Mouse (Mus musculus) C2C12 (cell line): Measurements from ENCODE around the gene Mzt1. TPM values are rescaled to one million over a fixed set of nuclear protein-coding genes. Genes with fewer than 3 reads are reported as not detected.
A peak's percentile ranks its signal among the peaks of the same experiment; 100 is the strongest.
"Not testable (repeated sequence)": the region's sequence is repeated elsewhere in the genome, so short reads cannot be mapped to it uniquely, and the experiment has no call there.

ENCODE experiments used
- H3K27me3 ChIP-seq: one replicate; pipeline ENCODE4 v1.6.1; 2011; ENCODE audit not compliant: control insufficient read depth, insufficient read depth, insufficient read length
- H3K36me3 ChIP-seq: one replicate; pipeline ENCODE4 v1.6.1; 2011; ENCODE audit not compliant: control insufficient read depth, insufficient read depth
- H3K4me3 ChIP-seq: one replicate; pipeline ENCODE4 v1.5.1; 2011; ENCODE audit warnings: mild to moderate bottlenecking, control low read depth; ENCODE audit not compliant: poor library complexity, insufficient read depth, severe bottlenecking
- H3K79me2 ChIP-seq: one replicate; pipeline ENCODE4 v1.6.1; 2011; ENCODE audit not compliant: control insufficient read depth, insufficient read depth
- H3K79me3 ChIP-seq: one replicate; pipeline ENCODE4 v1.6.1; 2011; ENCODE audit warnings: low read depth, control low read depth
- H3ac ChIP-seq: one replicate; pipeline ENCODE3; 2011; ENCODE audit warnings: low read depth; ENCODE audit not compliant: control insufficient read depth, insufficient read length
- CEBPB ChIP-seq: IDR thresholded peaks from one replicate; pipeline ENCODE4 v1.6.1; 2011; ENCODE audit warnings: low read depth, mild to moderate bottlenecking, control low read depth, moderate library complexity
- CTCF ChIP-seq: IDR thresholded peaks from one replicate; pipeline ENCODE4 v1.5.1; 2011; ENCODE audit not compliant: control insufficient read depth, insufficient read depth, insufficient read length
- FOSL1 ChIP-seq: IDR thresholded peaks from one replicate; pipeline ENCODE4 v1.8.0; 2011; ENCODE audit warnings: mild to moderate bottlenecking, low read length; ENCODE audit not compliant: poor library complexity, insufficient read depth, severe bottlenecking
- MAX ChIP-seq: IDR thresholded peaks from one replicate; pipeline ENCODE4 v1.6.1; 2011; ENCODE audit warnings: mild to moderate bottlenecking, control low read depth
- MYOD1 ChIP-seq: IDR thresholded peaks from one replicate; pipeline ENCODE4 v1.6.1; 2011; ENCODE audit warnings: low read depth; ENCODE audit not compliant: control insufficient read depth, insufficient read length
- MYOG ChIP-seq: IDR thresholded peaks from one replicate; pipeline ENCODE4 v1.6.1; 2011; ENCODE audit not compliant: control insufficient read depth, insufficient read length; ENCODE audit errors: extremely low read depth
- USF1 ChIP-seq: IDR thresholded peaks from one replicate; pipeline ENCODE4 v1.6.1; 2011; ENCODE audit warnings: low read depth, mild to moderate bottlenecking, control low read depth, moderate library complexity
- polyA plus RNA-seq: library from polyadenylated mRNA; unstranded; fragments of >200 nt; fragmentation: generic; extraction: Trizol; gene quantifications from one replicate; pipeline ENCODE4 v1.2.1, GENCODE M21; 2012; ENCODE audit warnings: missing spikeins

Mzt1 gene
- polyA plus RNA-seq, 1 experiment: 9.7 TPM

DNA sequence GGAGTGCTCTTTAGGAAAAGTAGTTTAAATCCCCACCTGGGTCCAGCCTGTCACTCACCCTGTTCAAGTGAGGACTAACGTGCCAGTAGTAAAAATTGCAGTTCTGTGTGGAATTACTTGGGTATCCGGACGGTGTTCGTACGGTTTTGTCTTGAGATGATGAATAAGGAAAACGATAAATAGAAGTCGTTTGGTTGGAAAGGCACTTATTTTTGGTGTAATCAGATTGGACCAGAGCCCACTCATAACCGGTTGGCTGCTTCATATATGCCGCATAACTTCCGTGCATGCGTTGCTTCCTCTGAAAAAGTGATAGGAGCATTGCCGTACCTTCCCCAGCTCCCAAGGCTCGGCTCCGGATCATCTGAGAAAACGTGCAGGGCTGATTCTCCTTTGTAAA lies 848 bp upstream of the Mzt1 start:
- H3ac ChIP-seq: peak overlapping the region; percentile 93
- H3K36me3 ChIP-seq: peaks cover 33% of the 10 kb centered on the region
- peaks cover 97% of the 10 kb centered on the region for H3K79me2 ChIP-seq
- TF ChIP-seq CTCF (no peak), MYOD1 (no peak)
- peaks cover 70% of the 10 kb centered on the region for H3K79me3 ChIP-seq
- H3K4me3 ChIP-seq: peak overlapping the region; percentile 67
- H3K27me3 ChIP-seq: no peaks in the 10 kb centered on the region

DNA sequence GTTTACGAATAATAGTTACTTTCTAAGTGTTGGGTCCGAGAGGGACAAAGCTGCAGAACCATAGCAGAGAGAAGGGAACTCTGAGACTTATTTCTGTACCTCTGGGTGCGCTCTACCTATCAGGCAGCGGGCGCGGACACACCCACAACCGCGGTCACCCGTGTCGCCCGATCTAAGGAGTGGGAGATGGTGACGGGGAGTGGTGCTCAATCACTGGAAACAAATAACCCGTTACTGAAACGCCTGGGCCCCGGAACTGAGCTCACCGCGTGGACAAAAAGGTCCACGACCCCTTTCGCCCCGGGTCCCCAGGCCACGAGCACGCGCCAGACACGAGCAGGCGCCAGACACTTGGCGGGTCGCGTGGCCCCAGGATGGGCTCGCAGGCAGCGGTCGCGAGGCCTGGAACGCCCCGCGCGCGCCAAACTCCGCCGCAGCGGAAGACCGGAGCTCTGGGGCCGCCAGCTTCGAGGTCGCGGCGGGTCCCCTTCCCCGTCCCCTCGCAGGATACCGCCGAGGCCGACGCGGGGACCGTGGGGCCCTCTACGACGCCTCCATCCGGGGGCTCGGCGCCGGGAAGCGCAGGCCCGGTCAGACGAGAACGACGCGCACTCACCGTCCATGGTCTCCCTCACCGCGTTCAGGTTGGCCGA lies 430 bp downstream of the Mzt1 start:
- TF ChIP-seq CTCF: no peak
- TF ChIP-seq USF1: no peak
- no peak for TF ChIP-seq CEBPB
- TF ChIP-seq MYOG: no peak
- no peak for TF ChIP-seq MAX
- no peak for TF ChIP-seq FOSL1
- no peak for TF ChIP-seq MYOD1
- Histone ChIP-seq H3K36me3 (peaks cover 24% of the 10 kb centered on the region), H3K4me3 (peak overlapping the region; percentile 85), H3K79me3 (peaks cover 81% of the 10 kb centered on the region), H3K27me3 (no peaks in the 10 kb centered on the region), H3K79me2 (peaks cover 97% of the 10 kb centered on the region), H3ac (peak overlapping the region; percentile 92)

DNA sequence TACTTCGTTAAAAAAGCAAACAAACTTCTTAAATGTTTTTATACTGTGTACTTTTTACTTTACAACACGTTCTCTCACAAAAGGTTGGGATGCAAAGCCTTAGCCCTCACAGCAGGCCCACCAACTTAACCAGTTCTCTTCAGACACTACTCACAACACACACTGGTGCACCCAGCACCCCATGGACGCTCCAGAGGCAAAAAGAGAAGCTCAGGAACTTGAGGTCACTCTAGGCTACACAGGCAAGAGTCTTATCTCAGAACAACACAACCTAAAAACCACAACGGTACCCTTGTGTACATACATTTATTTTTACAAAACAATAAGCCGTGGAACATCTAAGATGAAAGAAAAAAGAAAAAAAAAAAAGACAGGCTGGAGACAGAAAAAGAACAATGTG lies 1.2 kb downstream of the Mzt1 start:
- Histone ChIP-seq H3K4me3 (peak overlapping the region; percentile 85), H3K79me2 (peaks cover 97% of the 10 kb centered on the region), H3K27me3 (no peaks in the 10 kb centered on the region), H3K79me3 (peaks cover 83% of the 10 kb centered on the region), H3ac (peak overlapping the region; percentile 71), H3K36me3 (peaks cover 26% of the 10 kb centered on the region)
- TF ChIP-seq MAX (no peak), CEBPB (no peak), MYOD1 (no peak), USF1 (no peak), CTCF (no peak), MYOG (no peak), FOSL1 (no peak)

DNA sequence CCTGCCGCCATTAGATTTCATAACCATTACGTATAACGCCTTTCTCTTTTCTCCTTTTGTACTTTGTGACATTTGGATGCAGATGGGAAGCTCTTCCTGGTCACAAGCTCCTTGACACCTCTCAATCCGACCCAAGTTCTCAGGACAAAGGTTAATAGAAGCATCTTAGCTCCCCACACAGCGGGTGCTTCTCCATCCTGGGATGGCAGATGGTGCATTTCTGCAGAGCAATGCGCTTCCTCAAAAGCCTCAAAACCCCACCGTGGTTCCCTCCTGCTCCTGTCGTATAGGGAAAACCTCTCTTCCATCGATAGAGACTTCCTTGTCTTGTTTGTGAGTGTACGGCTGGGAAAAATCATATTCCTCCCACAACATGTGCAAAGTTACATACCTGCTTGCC lies 1.8 kb downstream of the Mzt1 start:
- Histone ChIP-seq H3K36me3 (peaks cover 26% of the 10 kb centered on the region), H3ac (no peak overlapping the region), H3K4me3 (no peak overlapping the region), H3K79me3 (peaks cover 84% of the 10 kb centered on the region), H3K27me3 (no peaks in the 10 kb centered on the region), H3K79me2 (peaks cover 97% of the 10 kb centered on the region)
- no peak for TF ChIP-seq MYOD1
- no peak for TF ChIP-seq FOSL1
- no peak for TF ChIP-seq CTCF
- TF ChIP-seq MYOG: no peak
- TF ChIP-seq CEBPB: no peak
- TF ChIP-seq MAX: no peak
- TF ChIP-seq USF1: no peak

DNA sequence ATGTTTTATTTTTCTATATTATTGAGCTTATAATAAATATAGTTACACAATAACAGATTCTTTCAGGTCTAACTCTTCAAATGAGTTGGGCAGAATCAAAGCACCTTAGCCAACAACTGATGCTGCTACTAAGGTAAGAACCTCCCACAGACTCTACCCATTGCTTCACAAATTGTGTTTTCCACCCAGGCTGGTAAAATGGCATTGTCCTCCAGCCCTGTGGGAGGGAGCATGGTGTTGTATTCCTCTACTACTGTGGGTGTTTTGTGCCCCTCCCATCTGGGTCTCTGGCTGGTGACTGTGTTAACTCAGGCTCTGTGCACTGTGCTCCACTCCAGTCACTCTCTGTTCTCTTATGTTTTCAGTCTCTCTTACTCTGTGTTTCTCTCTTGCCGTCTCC lies 2.4 kb downstream of the Mzt1 start:
- peaks cover 97% of the 10 kb centered on the region for H3K79me2 ChIP-seq
- no peak overlapping the region for H3K4me3 ChIP-seq
- peaks cover 86% of the 10 kb centered on the region for H3K79me3 ChIP-seq
- TF ChIP-seq USF1 (no peak), CEBPB (no peak), FOSL1 (no peak), MYOD1 (no peak), CTCF (no peak), MYOG (no peak)
- H3K27me3 ChIP-seq: no peaks in the 10 kb centered on the region
- H3K36me3 ChIP-seq: peaks cover 26% of the 10 kb centered on the region
- H3ac ChIP-seq: no peak overlapping the region

DNA sequence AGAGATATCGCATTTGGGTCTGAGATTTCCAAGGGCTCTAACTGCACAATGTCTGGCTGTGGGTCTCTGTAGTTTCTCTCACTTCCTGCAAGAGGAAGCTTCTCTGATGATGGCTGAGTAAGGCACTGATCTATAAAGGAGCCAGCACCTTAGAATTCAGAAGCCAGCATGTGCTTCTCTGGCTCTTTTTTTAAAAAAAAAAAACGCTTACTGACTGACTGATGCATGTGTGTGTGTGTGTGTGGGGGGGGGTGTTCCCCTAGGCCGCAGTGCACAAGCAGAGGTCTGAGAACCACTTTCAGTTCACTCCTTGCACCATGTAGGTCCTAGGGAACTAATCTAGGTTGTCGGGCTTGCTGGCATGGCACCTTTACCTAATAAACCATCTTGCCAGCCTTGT lies 4.5 kb downstream of the Mzt1 start:
- Histone ChIP-seq H3K36me3 (peaks cover 35% of the 10 kb centered on the region), H3K79me3 (peaks cover 80% of the 10 kb centered on the region), H3ac (no peak overlapping the region), H3K79me2 (peaks cover 92% of the 10 kb centered on the region), H3K4me3 (no peak overlapping the region), H3K27me3 (no peaks in the 10 kb centered on the region)
- no peak for TF ChIP-seq FOSL1
- no peak for TF ChIP-seq MAX
- no peak for TF ChIP-seq MYOG
- no peak for TF ChIP-seq CTCF

DNA sequence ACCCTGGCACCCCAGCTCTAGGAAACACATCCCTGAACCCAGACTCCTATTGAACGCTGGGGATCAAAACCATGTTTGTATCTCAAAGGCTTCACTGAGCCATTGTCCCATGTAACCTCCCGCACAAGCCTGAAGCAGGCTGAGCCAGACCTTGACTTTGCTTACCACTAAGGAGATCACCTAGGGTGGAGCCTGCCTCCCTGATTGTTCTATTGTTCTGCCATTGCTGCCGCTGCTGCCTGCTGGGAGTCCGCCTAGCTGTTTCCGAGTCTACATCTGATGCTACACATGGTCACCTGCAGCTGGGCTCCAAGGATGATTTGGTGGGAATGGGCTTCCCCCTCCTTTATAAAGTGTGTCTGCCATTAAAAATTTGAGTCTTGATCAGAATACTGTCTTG lies 6.6 kb downstream of the Mzt1 start:
- H3ac ChIP-seq, H3K27me3 ChIP-seq, H3K4me3 ChIP-seq: not testable (repeated sequence)
- Histone ChIP-seq H3K79me3 (peaks cover 69% of the 10 kb centered on the region), H3K36me3 (peaks cover 49% of the 10 kb centered on the region), H3K79me2 (peaks cover 74% of the 10 kb centered on the region)
